Mouse (Mus musculus): ENCODE data around the gene Foxo1.

DNA sequence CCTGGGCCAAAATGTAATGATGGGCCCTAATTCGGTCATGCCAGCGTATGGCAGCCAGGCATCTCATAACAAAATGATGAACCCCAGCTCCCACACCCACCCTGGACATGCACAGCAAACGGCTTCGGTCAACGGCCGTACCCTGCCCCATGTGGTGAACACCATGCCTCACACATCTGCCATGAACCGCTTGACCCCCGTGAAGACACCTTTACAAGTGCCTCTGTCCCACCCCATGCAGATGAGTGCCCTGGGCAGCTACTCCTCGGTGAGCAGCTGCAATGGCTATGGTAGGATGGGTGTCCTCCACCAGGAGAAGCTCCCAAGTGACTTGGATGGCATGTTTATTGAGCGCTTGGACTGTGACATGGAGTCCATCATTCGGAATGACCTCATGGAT lies 77.7 kb downstream of the Foxo1 start:
- TF ChIP-seq CTCF (IDR thresholded peaks at IDR 0.05; ENCODE audit: low read depth) (no peak), EP300 (IDR thresholded peaks at IDR 0.05; ENCODE audit: low read depth) (no peak)

Data from liver, embryonic 14.5 days (tissue).